16 mouse cellular contexts compared by ENCODE assay signal in genomic region chr15:15648734-15649133, GRCm38 (mm10).
DNase-seq lines count a peak whose midpoint lies in the region; TF ChIP-seq lines count a peak whose summit lies in the region.
"Had no signal": no experiment of that assay in that cellular context is flagged by ENCODE, and none has a peak within 500 bp of the region (broad histone marks: within the 10 kb centered on the region; RNA-seq: fewer than 3 reads in every experiment).

No protein-coding gene starts in this region.

- no peaks in the 10 kb centered on the region for H3K27me3 ChIP-seq in MEL (ENCODE audit: control insufficient read depth in 1 of 2, insufficient read depth in 2 of 2, low read length in 2 of 2)
- H3K27me3 ChIP-seq in midbrain, embryonic 10.5 days (ENCODE audit: low read depth, poor library complexity, severe bottlenecking), result no peaks in the 10 kb centered on the region
- H3K27me3 ChIP-seq: CH12.LX had no signal

- H3K4me1 ChIP-seq in MEL (ENCODE audit: control insufficient read depth in 1 of 2, insufficient read depth in 2 of 2, low read length in 2 of 2), result peaks cover 0 to 9% of the 10 kb centered on the region in 2 experiments; a peak in 1 of 4 replicates
- H3K4me1 ChIP-seq in midbrain, embryonic 10.5 days, result no peaks in the 10 kb centered on the region

- H3K9ac ChIP-seq in MEL (ENCODE audit: control insufficient read depth, low read depth, low read length, poor library complexity, severe bottlenecking), result no peak overlapping the region

- no peak for DNase-seq in MEL (ENCODE audit: low read depth, low spot score)
- DNase-seq in midbrain, embryonic 10.5 days (ENCODE audit: low spot score), result no peak
- DNase-seq: adrenal gland, adult 2 months; adrenal gland, adult 8-10 months; adrenal gland, postnatal 10 days; adrenal gland, postnatal 14 days; adrenal gland, postnatal 25 days; adrenal gland, postnatal 36 days; B cell, adult 2 months; cerebellum, adult 11 months; cerebellum, adult 11-12 months; cerebellum, adult 18-20 months; cerebellum, adult 2 months; cerebellum, adult 8-10 months had no signal

- TF ChIP-seq POLR2A in MEL (IDR thresholded peaks at IDR 0.05; ENCODE audit: control insufficient read depth in 1 of 2, insufficient read depth in 1 of 2, low read depth in 1 of 2, low read length in 2 of 2, poor library complexity in 1 of 2), result no peak

- H3K4me3 ChIP-seq in MEL (ENCODE audit: control insufficient read depth in 1 of 2, insufficient read depth in 1 of 2, low read depth in 2 of 2, low read length in 2 of 2), result no peak overlapping the region
- H3K4me3 ChIP-seq in midbrain, embryonic 10.5 days, result no peak overlapping the region

- no peak for TF ChIP-seq CTCF in MEL (IDR thresholded peaks at IDR 0.05 in 2 of 3, conservative IDR thresholded peaks at IDR 0.05 in 1 of 3; ENCODE audit: control insufficient read depth in 1 of 3, insufficient read depth in 1 of 3, low read depth in 2 of 3, low read length in 3 of 3, poor library complexity in 1 of 3, severe bottlenecking in 1 of 3)

- TF ChIP-seq EP300 in MEL (IDR thresholded peaks at IDR 0.05; ENCODE audit: low read depth in 1 of 2, low read length in 2 of 2), result peak; percentile 67 to 89

- H3K36me3 ChIP-seq in MEL (ENCODE audit: control insufficient read depth in 1 of 2, insufficient read depth in 2 of 2, low read length in 2 of 2), result no peaks in the 10 kb centered on the region
- H3K36me3 ChIP-seq in midbrain, embryonic 10.5 days, result no peaks in the 10 kb centered on the region
- H3K36me3 ChIP-seq: G1E had no signal

- TF ChIP-seq RAD21 in MEL (IDR thresholded peaks at IDR 0.05; ENCODE audit: low read depth, low read length), result no peak

- H3K9me3 ChIP-seq in MEL (replicated peaks; ENCODE audit: insufficient read depth, low read length), result no peaks in the 10 kb centered on the region
- H3K9me3 ChIP-seq in midbrain, embryonic 10.5 days (replicated peaks), result no peaks in the 10 kb centered on the region
- H3K9me3 ChIP-seq: G1E had no signal

- no peaks in the 10 kb centered on the region for H3K79me2 ChIP-seq in MEL (ENCODE audit: control insufficient read depth, insufficient read depth, low read length, poor library complexity)

- no peak overlapping the region for H3K27ac ChIP-seq in MEL (ENCODE audit: control insufficient read depth, low read depth, low read length)
- no peak overlapping the region for H3K27ac ChIP-seq in midbrain, embryonic 10.5 days (replicated peaks)

- 85% methylated on average over 5 of the region's 5 CpGs for WGBS in midbrain, embryonic 10.5 days

TF ChIP-seq in MEL, 35 proteins besides CTCF, POLR2A, EP300 and RAD21:
- no peak for TF ChIP-seq MAFK (IDR thresholded peaks at IDR 0.05; ENCODE audit: borderline replicate concordance, low read depth, low read length)
- no peak for TF ChIP-seq BHLHE40 (IDR thresholded peaks at IDR 0.05; ENCODE audit: borderline replicate concordance, low read depth, low read length)
- TF ChIP-seq NELFE (IDR thresholded peaks at IDR 0.05; ENCODE audit: low read depth, low read length), result no peak
- TF ChIP-seq MYC (IDR thresholded peaks at IDR 0.05; ENCODE audit: low read depth, low read length), result no peak
- TF ChIP-seq ZNF384 (IDR thresholded peaks at IDR 0.05; ENCODE audit: low read depth, low read length), result peak; percentile 61
- no peak for TF ChIP-seq ZMIZ1 (IDR thresholded peaks at IDR 0.05; ENCODE audit: low read depth, low read length)
- no peak for TF ChIP-seq ZC3H11A (IDR thresholded peaks at IDR 0.05; ENCODE audit: low read depth, low read length)
- no peak for TF ChIP-seq SIN3A (IDR thresholded peaks at IDR 0.05; ENCODE audit: low read length)
- no peak for TF ChIP-seq SMC3 (IDR thresholded peaks at IDR 0.05; ENCODE audit: low read depth, low read length)
- no peak for TF ChIP-seq TAL1 (IDR thresholded peaks at IDR 0.05; ENCODE audit: low read length)
- TF ChIP-seq ZKSCAN1 (IDR thresholded peaks at IDR 0.05; ENCODE audit: low read depth, low read length), result no peak
- TF ChIP-seq ETS1 (IDR thresholded peaks at IDR 0.05; ENCODE audit: low read depth, low read length), result peak; percentile 10; the same call in 1 of the 2 replicates
- no peak for TF ChIP-seq NRF1 (IDR thresholded peaks at IDR 0.05; ENCODE audit: insufficient read depth, low read depth, low read length, poor library complexity, severe bottlenecking)
- no peak for TF ChIP-seq KAT2A (conservative IDR thresholded peaks at IDR 0.05; ENCODE audit: low read depth, low read length)
- TF ChIP-seq CHD2 (IDR thresholded peaks at IDR 0.05; ENCODE audit: low read length), result no peak
- TF ChIP-seq RCOR1 (IDR thresholded peaks at IDR 0.05; ENCODE audit: low read depth, low read length), result no peak
- TF ChIP-seq CHD1 (IDR thresholded peaks at IDR 0.05; ENCODE audit: low read depth, low read length), result no peak
- no peak for TF ChIP-seq USF2 (IDR thresholded peaks at IDR 0.05; ENCODE audit: borderline replicate concordance in 1 of 2, insufficient read depth in 1 of 2, low read depth in 1 of 2, low read length in 2 of 2)
- TF ChIP-seq MAX (IDR thresholded peaks at IDR 0.05; ENCODE audit: low read length), result no peak
- TF ChIP-seq TBP (IDR thresholded peaks at IDR 0.05; ENCODE audit: low read depth, low read length), result no peak
- TF ChIP-seq UBTF (IDR thresholded peaks at IDR 0.05; ENCODE audit: borderline replicate concordance, insufficient read depth, low read depth, low read length), result no peak
- TF ChIP-seq GATA1 (IDR thresholded peaks at IDR 0.05; ENCODE audit: low read depth, low read length), result no peak
- TF ChIP-seq USF1 (IDR thresholded peaks at IDR 0.05; ENCODE audit: low read depth, low read length), result no peak
- no peak for TF ChIP-seq ELF1 (IDR thresholded peaks at IDR 0.05; ENCODE audit: low read depth, low read length)
- no peak for TF ChIP-seq E2F4 (IDR thresholded peaks at IDR 0.05; ENCODE audit: borderline replicate concordance, low read depth, low read length)
- peak; percentile 78 for TF ChIP-seq MYB (IDR thresholded peaks at IDR 0.05; ENCODE audit: low read depth, low read length)
- TF ChIP-seq JUND (IDR thresholded peaks at IDR 0.05; ENCODE audit: low read depth, low read length), result no peak
- TF ChIP-seq HCFC1 (IDR thresholded peaks at IDR 0.05; ENCODE audit: low read depth, low read length), result no peak
- TF ChIP-seq TCF12 (IDR thresholded peaks at IDR 0.05; ENCODE audit: low read depth, low read length), result peak; percentile 72; the same call in 1 of the 2 replicates
